Mouse (Mus musculus) brain, embryonic 14.5 days (tissue): ENCODE results near the gene Mmp17. TPM values are rescaled to one million over a fixed set of nuclear protein-coding genes. Genes with fewer than 3 reads are reported as not detected.

Experiments
- DNase-seq: peaks from one replicate; pipeline ENCODE4 v3.0.0-alpha.2; 2011; ENCODE audit warnings: low read depth
- CTCF ChIP-seq: fragments of 200-500 bp; IDR thresholded peaks from 2 replicates; pipeline ENCODE4 v1.5.1; 2012; ENCODE audit warnings: inconsistent platforms, mild to moderate bottlenecking, moderate library complexity, borderline replicate concordance; ENCODE audit not compliant: insufficient read depth, insufficient read length; ENCODE audit errors: extremely low read depth
- POLR2A ChIP-seq: fragments of 200-500 bp; IDR thresholded peaks from 2 replicates; pipeline ENCODE4 v1.6.1; 2012; ENCODE audit warnings: mild to moderate bottlenecking, inconsistent platforms, borderline replicate concordance; ENCODE audit not compliant: poor library complexity, insufficient read depth, insufficient read length, severe bottlenecking; ENCODE audit errors: extremely low read depth
- polyA plus RNA-seq: library from polyadenylated mRNA; depleted of rRNA; stranded (reverse); fragments of >200 nt; gene quantifications from 2 replicates; pipeline ENCODE4 v1.2.3, GENCODE M21; 2012

Mmp17 gene
- polyA plus RNA-seq, 1 experiment: 14.7 TPM

DNA sequence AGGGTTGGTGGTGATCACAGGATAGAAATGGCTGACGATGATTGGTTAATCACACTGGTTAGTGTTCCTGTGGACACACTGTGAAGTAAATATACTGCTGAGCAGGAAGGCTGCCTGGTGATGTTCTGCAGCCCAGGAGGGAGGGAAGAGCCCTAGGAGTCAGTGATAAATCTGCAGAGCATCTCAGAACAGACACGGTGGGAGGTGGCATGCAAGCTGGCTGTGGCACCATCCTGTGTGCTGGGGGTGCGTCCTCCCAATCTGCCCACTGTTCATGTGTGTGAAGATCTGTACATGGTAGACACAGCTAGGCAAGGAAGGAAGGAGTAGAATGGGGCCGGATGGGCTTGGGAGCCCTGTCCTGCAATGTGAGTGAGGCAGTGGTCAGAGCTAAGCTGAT is 15.4 kb upstream of the Mmp17 start:
- DNase-seq: no peak
- TF ChIP-seq POLR2A: no peak
- no peak for TF ChIP-seq CTCF

DNA sequence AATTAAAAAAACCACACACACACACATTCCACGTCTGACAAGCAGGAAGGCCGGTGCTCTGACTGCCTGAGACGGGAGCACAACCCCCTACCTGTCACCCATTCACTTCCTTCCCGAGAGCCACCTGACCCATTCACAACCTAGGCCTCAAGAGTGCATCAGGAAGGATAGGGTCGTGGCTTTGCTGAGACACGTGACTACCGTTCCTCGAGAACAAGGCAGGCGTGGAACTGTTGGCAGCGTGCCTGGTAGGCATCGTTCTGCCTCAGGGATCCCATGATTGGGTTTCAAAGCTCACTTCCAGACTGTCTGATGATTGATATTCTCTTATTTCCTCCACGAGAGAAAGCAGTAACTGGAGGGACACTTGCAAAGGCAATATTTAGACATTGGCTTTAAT is 5.8 kb upstream of the Mmp17 start:
- TF ChIP-seq CTCF: no peak
- no peak for TF ChIP-seq POLR2A
- DNase-seq: peak; percentile 44

DNA sequence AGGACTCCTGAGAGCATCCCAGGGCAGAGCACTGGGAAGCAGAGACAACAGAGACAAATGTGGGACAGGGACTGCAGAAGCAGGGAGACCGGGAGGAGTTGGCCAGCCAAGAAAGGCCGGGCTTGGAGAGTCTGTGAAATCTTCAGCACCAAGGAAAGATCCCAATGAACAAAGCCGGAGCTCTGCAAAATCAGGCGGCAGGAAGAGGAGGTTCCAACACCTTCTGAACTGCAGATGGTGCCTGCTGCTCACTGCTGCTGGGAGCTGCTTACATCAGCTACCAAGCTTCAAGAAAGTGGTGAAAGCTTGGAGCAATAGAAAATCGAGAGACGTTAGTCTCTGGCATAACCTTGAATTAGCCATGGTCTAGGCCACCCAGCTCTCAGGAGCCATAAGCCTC is 3.9 kb upstream of the Mmp17 start:
- no peak for TF ChIP-seq CTCF
- TF ChIP-seq POLR2A: no peak
- DNase-seq: peak; percentile 61

DNA sequence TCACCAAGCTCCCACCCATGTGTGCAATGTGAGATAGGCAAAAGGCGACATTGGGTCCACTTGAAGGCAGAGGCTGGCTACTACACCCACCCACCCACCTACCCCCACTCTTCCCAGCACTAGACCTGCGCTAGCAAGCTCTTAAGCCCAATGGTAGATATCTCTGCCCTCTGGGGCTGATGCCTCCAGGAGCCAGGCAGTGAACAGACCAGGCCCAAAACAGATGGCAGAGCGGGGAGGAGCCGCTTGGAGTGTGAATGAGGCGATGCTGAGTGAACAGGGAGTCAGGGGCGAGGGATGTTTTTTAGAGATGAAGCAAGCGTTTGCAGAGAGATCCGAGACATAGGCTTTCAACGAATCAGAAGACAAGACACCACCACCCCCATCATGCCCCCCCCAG is 3.4 kb upstream of the Mmp17 start:
- peak; percentile 46 for DNase-seq
- no peak for TF ChIP-seq POLR2A
- no peak for TF ChIP-seq CTCF

DNA sequence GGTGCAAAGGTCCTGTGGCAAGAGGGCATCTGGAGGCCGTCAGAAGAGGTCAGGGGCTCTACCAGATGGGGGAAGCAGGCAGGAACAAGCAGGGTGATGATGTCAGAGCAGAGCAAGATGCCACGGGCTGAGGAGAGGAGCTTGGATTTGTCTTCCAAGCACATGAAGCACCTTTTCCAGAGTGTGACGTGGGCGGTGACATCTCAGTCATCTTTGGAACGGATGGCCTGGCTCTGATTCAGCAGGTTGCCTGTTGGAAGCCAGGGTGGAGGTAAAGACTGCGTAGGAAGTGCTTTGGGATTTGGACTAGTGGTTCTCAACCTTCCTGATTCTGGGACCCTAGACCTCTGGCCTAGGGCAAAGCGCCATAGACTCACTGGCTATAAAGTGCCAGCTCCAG is 3.0 kb upstream of the Mmp17 start:
- DNase-seq: no peak
- no peak for TF ChIP-seq CTCF
- no peak for TF ChIP-seq POLR2A

DNA sequence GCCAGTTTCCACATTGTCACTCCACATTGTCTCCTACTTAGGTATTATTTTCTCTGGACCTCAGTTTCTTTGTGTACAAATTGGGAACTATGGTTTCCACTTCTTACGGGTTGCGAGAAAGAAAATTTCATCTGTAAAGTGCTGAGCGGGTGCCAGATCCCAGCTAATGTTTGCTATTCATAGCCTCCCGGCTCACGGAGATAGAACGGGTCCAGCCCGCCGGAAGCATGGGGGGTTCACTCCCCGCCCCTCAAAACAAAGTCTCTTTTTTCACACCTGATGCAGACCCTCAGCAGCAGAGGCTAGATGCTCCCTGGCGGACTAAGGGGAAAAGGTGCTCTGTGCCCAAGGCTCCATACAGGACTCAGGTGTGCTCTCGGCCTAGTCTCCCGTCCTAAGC is 638 bp upstream of the Mmp17 start:
- DNase-seq: no peak
- no peak for TF ChIP-seq CTCF
- TF ChIP-seq POLR2A: no peak

DNA sequence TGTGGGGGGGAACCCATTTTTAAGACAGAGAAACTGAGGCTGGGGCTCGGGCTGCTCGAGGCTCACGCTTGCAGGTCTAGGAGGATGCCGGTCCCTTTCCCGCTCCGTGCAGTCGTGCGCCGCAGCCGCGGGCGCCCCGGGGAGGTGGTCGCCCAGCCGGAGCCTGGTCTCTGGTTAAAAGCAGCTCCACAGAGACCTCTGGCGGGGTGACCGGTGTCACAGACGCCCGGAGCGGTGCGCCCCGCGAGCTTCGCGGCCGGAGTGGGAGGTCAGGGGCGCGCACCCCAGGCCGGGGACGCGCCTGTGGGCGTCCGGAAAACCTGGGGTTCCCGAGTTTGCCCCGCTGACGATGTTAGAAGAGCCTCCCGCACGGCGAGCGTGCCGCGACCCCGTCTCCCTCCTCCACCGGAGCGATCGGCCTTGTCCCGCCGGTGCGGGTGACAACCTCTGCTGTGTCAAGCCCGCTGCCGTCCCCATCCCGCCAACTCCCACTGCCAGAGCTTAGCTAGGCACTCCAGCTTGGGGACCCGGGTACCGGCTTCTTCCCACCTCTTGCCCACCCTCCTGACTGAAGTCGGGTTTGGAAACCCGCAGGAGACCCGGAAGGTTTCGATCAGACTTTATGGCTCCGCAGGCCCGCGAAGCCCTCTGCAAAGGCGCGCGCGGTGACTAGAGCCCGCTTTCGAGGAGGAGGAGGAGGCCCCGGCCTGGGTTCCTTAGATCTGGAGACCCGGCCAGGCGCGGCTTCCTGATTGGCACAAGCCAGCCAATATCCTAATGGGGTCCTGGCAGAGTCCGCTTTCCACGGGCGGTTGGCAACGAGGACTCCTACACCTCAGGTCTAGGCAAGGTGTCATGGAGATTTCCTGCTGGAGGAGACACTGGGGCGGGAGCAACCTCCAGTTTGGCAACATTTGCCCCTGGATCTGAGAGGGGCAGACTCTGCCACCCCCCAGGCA is 893 bp downstream of the Mmp17 start:
- TF ChIP-seq CTCF: no peak
- no peak for TF ChIP-seq POLR2A
- DNase-seq: peak; percentile 48

DNA sequence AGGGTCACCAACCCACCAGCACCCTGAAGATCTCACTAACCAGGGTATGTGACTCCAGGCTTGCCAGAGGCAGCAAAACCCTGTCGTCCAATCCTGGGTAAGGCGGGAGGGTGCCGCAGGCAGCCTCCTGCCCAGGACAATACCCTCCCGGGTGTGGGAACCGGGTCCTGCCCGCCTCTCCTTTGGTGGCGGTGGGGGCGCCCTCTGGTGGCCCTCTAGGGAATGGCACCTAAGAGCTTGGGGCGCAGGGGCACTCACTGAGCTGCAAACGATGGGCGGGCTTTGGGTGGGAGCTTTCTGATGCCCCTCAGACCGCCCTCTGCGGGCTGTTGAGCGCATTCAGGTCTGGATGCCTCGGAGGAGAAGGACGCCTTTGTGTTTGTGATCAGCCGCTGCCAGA is 2.0 kb downstream of the Mmp17 start:
- DNase-seq: peak; percentile 95
- TF ChIP-seq CTCF (peak; percentile 94), POLR2A (no peak; the same call in 1 of the 2 replicates)

DNA sequence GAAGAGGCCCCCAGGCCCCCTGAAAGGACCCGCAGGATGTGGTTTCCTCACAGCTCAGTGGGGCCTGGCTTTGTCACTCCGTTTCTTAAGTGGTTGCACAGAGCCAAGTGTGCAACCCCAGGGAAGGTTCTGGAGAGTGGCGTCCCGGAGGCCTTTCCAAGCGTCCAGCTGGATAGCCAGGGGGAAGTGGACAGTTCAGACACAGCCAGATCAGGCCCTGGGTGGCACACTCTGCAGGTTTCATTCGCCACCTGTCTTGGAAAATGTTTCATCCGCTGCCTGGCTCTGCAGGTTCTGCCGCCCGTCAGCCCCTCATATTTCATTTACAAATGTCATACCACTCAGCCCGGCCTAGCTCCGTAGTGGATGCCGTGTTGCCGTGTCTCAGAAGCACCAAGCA is 2.5 kb downstream of the Mmp17 start:
- no peak for DNase-seq
- TF ChIP-seq POLR2A (no peak), CTCF (no peak)

DNA sequence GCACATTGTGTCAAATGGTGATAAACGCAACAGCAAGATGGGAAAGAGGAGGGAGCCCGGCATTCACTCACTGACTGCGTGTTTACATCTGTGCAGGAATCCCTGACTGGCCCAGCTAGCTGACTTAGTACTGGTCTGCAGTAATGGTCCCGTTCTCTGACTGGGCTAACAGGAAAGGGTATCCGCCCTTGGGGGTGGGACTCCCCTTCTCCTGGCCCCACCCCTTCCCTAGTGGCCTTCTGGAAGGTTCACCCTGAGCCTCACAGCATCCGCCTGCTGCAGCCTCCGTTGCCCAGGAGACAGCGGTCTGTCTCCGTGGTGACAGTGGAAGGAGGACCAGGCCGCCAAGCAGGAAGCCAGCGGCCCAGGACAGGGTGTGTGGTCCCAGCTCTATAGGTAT is 6.9 kb downstream of the Mmp17 start:
- no peak for TF ChIP-seq POLR2A
- no peak for TF ChIP-seq CTCF
- peak; percentile 72 for DNase-seq

DNA sequence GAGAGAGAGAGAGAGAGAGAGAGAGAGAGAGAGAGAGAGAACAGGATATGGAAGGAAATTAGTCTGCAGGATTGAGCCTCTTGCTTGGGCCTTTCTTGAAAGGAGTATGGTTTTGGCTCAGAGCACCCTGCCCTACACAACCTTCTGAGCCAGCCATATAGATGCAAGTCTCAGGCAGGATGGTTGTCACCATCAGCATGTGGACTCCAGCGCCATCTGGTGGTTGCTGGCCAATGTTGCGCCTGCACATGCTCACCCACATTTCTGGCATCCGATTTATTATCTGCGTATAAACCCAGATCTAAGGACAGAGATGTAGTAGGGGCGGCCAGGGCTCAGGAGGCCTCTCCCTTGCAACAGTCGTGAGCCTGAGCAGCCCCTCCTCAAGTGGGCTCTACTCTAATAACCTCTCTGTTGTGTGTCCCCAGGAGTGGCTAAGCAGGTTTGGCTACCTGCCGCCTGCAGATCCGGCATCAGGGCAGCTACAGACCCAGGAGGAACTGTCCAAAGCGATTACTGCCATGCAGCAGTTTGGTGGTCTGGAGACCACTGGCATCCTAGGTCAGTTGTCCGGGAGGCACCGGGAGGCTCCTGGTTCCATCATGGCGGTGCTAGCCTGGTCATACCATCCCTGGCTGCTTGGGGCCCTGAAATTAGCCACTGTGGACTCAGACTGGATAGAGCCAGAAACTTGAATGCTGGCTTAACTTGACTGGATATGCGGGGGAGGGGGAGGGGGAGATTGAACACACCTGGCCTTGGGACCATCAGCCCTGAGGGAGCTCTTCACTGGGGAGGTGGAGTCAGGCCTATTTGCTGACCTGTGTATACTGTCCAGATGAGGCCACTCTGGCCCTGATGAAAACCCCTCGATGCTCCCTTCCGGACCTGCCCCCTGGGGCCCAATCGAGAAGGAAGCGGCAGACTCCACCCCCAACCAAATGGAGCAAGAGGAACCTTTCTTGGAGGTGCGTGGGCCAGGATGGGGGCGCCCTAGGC is 10.4 kb downstream of the Mmp17 start:
- TF ChIP-seq CTCF: peak; percentile 100
- no peak for TF ChIP-seq POLR2A

More for the DNA sequence above, 10.4 kb downstream of the Mmp17 start:
- DNase-seq: peak; percentile 90
